Mouse (Mus musculus) CD4-positive, CD25-positive, alpha-beta regulatory T cell, adult 2 months (primary cell): Measurements from ENCODE around the gene Cyren.
A peak's percentile ranks its signal among the peaks of the same experiment; 100 is the strongest.

Source experiments
- DNase-seq: peaks from one replicate; pipeline ENCODE4 v3.0.0-alpha.2; 2012; ENCODE audit warnings: low read depth, low spot score

The Cyren gene

DNA sequence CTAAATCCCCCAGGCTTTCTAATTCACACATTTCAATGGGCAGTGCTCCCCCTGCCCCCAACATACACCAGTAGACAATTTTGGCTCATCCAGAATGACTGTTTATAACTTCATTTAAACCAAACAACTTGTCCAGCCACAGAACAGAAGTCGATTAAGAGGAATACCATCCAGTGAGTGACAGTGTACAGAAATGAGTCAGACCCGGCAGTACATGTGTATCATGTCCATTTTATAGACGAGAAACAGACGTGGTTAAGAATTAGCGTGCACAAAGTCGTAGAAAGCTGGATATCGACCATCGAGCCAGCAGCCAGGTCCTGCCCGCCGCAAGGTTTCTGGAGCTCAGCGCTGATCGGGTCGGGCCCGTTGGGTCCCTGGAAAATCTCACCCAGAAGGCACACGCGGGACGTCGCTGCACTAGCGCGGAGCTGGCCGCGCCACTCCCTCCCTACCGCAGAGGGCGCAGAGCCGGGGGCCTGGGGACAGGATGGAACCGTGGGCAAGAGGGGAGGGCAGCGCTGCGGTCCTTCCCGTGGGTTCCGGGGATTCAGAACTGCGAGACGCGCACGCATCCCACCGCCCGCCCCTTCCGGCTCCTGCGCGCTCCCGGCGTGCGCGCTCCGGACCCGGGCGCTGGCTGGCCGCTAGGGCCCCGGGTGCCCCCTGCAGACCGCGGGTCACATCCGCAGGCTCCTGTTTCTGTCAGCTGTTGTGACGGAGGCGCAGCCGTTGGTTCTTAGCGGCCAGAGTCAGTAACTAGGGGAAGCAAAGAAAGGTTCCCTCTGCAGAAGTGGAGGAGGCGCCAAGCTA, at the start of gene Cyren:
Cyren (minus strand) TSS at position 552 of the 813 bp plus-strand sequence.
- DNase-seq, result peak; percentile 96

DNA sequence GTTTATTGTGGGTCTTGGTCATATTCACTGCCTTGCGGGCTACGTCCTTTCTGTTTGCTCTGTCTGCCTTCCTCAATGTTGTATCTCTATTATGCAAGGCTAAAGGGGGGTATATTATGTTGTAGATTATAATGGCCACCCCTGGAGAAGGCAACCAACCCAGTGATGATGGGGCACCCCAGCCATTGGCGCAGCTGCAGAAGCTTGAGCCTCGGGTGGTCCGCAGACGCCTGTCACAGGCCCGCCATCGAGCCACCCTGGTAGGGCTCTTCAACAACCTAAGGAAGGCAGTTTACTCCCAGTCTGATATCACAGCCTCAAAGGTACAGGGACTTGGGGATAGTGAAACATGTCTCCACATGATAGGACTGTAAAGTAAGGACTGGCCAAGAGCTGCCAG, 49.7 kb upstream of the Cyren start:
- DNase-seq, result no peak

- DNase-seq, result peak; percentile 81
Measured at GRCm38 (mm10) chr6:34927156-34927555, 49.3 kb upstream of the Cyren start.

GRCm38 (mm10) chr6:34921941-34922340, 44.1 kb upstream of the Cyren start:
- peak; percentile 69 for DNase-seq

- no peak for DNase-seq
Measured at GRCm38 (mm10) chr6:34920631-34921030, 42.8 kb upstream of the Cyren start.

DNA sequence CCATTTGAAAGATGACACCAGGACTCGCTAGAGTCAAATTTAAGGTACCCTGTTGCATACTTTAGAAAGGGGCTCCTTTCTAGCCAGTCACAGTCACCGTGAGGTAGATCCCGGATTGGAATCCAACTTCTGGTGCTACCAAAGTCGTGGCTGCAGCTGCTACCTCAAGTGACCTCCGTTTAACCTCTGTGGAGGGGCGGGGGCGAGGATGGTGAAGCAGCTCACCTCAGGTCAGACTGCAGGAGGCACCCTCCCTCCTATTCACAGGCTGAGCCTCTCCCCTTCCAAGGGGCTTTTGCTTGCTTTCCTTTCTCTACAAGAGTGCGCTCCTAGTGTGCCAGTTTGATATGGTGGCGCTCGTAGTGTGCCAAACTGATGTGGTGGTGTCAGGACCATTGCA, 42.1 kb upstream of the Cyren start, which contains the start of gene Stra8:
Stra8 (plus strand) TSS at position 208 of the 400 bp plus-strand sequence.
- no peak for DNase-seq

DNA sequence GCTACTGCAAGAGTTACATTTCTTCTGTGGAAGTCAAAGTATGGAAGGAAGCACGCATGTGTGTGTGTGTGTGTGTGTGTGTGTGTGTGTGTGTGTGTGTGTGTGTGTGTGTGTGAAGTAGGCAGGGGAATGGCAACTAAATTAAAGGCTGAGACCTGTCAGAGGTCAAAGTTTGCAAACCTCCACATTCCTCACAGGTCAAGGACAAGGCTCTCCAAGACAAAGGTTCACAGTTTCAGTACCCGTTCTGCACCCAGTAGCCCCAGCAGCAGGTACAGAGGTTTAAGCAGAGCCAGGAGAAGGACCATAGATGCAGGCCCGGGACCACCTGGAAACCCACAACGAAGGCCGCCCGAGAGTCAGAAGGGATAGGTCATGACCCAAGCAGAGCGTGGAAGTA, 41.3 kb upstream of the Cyren start:
- DNase-seq, result no peak

- DNase-seq, result no peak
Measured at GRCm38 (mm10) chr6:34914462-34914861, 36.6 kb upstream of the Cyren start.

DNA sequence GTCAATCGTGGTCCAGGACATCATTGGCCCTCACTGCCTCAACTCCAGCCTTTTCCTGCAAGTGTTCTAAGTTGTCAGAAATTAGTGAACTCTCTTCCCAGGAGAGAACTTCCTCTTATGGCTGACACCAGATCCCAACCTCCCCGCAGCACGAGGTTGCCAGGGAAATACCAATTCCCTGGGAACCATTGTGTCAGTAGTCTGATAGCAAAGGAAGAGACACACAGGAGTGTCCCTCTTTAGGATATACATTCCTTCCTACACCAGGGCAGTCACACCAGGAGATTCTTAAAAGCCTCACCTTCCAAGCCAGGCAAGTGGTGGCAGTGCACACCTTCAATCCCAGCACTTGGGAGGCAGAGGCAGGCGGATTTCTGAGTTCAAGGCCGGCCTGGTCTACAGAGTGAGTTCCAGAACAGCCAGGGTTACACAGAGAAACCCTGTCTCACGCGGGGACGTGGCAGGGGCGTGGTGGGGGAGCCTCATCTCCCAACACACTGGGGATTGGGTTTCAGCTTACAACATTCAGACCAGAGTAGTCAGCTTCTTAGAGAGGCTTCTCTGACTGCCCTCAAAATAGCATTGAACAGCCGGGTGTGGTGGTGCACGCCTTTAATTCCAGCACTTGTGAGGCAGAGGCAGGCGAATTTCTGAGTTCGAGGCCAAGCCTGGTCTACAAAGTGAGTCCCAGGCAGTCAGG, 35.6 kb upstream of the Cyren start:
- DNase-seq, result no peak

- peak; percentile 98 for DNase-seq
Measured at GRCm38 (mm10) chr6:34910371-34911219, 32.7 kb upstream of the Cyren start, which contains the start of gene Wdr91. Wdr91 (minus strand) TSS chr6:34910876.

DNA sequence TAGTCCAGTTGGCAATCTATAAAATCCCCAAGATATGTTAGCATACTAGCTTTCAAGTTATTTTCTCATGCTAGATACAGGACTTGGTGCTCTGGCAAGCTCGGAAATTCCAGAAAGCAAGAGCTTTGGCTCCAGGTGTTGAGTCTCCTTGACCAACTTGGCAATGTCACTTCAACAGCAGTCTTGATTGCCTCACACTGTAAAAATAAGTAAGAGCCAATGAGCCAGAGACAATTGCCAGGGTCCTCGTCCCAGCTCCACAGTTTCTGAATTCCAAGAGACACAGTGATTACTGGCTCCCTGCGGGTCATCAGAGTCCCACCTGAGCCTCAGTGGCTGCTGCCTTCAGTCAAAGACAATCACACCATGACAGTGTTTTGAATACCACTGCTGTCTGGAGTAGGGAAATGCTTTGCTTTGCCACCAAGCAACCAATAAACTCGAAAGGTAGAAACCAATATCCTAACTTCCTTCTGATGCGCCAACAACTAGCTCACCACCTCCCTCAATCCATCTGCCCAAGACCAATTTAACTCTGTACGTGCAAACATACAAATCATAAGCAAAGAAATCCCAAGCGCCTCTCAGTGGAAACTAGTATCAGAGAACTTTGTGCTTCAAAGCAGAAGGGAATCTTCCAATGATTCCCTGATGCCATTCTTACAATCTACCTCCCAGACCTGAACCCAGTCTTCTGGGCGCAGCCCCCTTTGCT, 31.9 kb upstream of the Cyren start:
- DNase-seq, result no peak

DNA sequence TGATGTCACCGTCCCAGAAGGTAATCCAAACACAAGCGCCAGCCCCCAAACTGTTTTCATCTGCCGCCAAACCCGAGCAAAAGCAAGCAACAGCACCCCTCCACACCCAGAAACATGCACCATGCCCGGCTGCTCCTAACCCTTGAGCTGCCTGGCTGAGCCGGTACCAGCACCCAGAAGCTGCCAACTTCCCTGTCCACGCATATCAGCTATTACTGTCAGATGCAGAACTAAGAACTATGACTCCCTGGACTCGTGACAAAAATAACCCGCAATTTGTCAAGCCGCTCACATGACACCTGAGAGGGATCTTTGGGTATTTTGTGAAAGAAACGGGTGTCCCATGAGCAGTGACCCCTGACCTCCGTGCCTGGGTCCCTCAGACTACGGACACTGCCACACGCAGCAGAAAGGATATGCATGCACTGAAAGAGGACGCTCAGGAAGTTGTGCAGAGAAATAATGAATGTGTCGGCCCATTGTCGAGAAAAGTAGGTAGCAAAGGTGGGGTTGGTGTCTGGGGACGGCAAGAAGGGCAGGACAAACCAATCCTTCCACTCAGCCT, 29.9 kb upstream of the Cyren start:
- DNase-seq, result no peak

- no peak for DNase-seq
Measured at GRCm38 (mm10) chr6:34907121-34907614, 29.3 kb upstream of the Cyren start.

DNA sequence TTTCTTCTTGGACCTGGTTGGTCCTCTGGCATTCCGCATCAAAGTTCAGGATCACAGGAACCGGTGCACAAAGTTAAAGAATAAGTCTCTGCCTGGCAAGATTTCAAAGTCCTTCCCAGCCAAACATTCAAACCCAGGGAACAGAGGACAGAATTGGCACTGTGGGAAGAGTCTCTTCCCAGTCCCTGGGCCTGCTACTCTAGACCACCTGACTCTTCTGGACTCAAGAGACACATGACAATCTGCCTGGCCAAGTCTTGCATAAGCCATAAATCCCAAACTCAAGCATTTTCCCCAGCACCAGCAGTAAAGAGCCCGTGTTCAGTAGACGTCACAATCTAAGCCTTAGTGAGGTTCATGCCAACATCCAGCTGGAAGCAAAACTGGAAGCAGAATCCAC, 28.8 kb upstream of the Cyren start:
- no peak for DNase-seq

- DNase-seq, result no peak
Measured at GRCm38 (mm10) chr6:34906125-34906524, 28.3 kb upstream of the Cyren start.

- no peak for DNase-seq
Measured at GRCm38 (mm10) chr6:34904361-34904760, 26.5 kb upstream of the Cyren start.

GRCm38 (mm10) chr6:34903851-34904250, 26.0 kb upstream of the Cyren start:
- DNase-seq, result no peak

GRCm38 (mm10) chr6:34903441-34903840, 25.6 kb upstream of the Cyren start:
- no peak for DNase-seq

- DNase-seq, result peak; percentile 19
Measured at GRCm38 (mm10) chr6:34902578-34902977, 24.7 kb upstream of the Cyren start.

DNA sequence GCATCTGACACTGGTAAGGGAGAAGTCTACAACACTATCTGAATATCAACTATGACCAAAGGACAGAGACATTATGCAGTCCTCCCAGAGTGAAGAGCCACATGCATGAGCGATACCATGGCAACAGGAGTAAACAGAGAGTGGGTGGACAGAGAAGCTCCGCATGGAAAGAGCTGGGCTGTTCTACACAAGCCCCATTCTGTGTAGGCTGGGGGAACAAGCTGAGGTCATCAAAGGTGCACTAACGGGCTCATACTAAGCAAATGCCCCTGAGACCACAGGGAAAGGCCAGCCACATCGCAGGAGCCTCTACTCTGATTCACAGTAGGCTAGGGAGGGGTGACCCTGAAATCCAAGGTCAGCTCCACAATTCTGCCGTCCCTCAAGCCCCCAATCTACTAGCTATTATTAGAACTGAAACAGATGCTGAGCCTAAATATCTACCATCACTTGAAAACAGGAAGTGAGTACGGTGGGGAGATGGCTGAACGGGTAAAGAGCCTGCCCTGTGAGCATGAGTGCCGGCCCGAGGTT, 24.1 kb upstream of the Cyren start:
- peak; percentile 58 for DNase-seq
